Mouse (Mus musculus) spleen, adult 2 months (tissue): ENCODE measurements around the gene Ptprf. TPM values are rescaled to one million over a fixed set of nuclear protein-coding genes. Genes with fewer than 3 reads are reported as not detected.

ENCODE experiments used
- DNase-seq, 2 experiments: peaks; one replicate each; pipeline versions ENCODE4 v3.0.0 to v3.0.0-alpha.2; 2012 to 2021; ENCODE audit warnings: low spot score in 2 of 2, low read depth in 1 of 2
- H3K27ac ChIP-seq: fragments of 200-500 bp; 2 replicates; pipeline ENCODE4 v1.5.1; 2012; ENCODE audit warnings: low read length, inconsistent platforms; ENCODE audit not compliant: insufficient read depth
- H3K27me3 ChIP-seq: fragments of 200-500 bp; 2 replicates; pipeline ENCODE4 v1.6.1; 2012; ENCODE audit warnings: mild to moderate bottlenecking, moderate library complexity, low read length, inconsistent platforms; ENCODE audit not compliant: control insufficient read depth, insufficient read depth
- H3K36me3 ChIP-seq: fragments of 200-500 bp; 2 replicates; pipeline ENCODE4 v1.6.1; 2012; ENCODE audit warnings: mild to moderate bottlenecking, low read length, inconsistent platforms; ENCODE audit not compliant: control insufficient read depth, insufficient read depth
- H3K4me1 ChIP-seq: fragments of 200-500 bp; 2 replicates; pipeline ENCODE4 v1.6.1; 2011; ENCODE audit warnings: inconsistent platforms; ENCODE audit not compliant: control insufficient read depth, insufficient read depth, insufficient read length
- H3K4me3 ChIP-seq: fragments of 200-500 bp; 2 replicates; pipeline ENCODE4 v1.5.1; 2011; ENCODE audit warnings: mild to moderate bottlenecking, inconsistent platforms; ENCODE audit not compliant: insufficient read depth, insufficient read length; ENCODE audit errors: extremely low read depth
- CTCF ChIP-seq: fragments of 200-500 bp; IDR thresholded peaks from 2 replicates; pipeline ENCODE4 v1.5.1; 2011; ENCODE audit warnings: mild to moderate bottlenecking, inconsistent platforms; ENCODE audit not compliant: insufficient read depth, insufficient read length, insufficient replicate concordance; ENCODE audit errors: extremely low read depth
- POLR2A ChIP-seq: fragments of 200-500 bp; IDR thresholded peaks from 2 replicates; pipeline ENCODE4 v1.6.1; 2011; ENCODE audit warnings: low read depth, low read length, inconsistent platforms
- WGBS: fragments of 180-500 bp; shearing (Covaris S2); methylation state at CpG from one replicate; pipeline ENCODE4 v1.1.7; 2018; 5-methylcytosine and 5-hydroxymethylcytosine counted together
- polyA plus RNA-seq: library from polyadenylated mRNA; depleted of rRNA; stranded (reverse); fragments of >200 nt; gene quantifications from 2 replicates; pipeline ENCODE4 v1.2.3, GENCODE M21; 2012

The Ptprf gene
- polyA plus RNA-seq, 1 experiment = 10.1 TPM

DNA sequence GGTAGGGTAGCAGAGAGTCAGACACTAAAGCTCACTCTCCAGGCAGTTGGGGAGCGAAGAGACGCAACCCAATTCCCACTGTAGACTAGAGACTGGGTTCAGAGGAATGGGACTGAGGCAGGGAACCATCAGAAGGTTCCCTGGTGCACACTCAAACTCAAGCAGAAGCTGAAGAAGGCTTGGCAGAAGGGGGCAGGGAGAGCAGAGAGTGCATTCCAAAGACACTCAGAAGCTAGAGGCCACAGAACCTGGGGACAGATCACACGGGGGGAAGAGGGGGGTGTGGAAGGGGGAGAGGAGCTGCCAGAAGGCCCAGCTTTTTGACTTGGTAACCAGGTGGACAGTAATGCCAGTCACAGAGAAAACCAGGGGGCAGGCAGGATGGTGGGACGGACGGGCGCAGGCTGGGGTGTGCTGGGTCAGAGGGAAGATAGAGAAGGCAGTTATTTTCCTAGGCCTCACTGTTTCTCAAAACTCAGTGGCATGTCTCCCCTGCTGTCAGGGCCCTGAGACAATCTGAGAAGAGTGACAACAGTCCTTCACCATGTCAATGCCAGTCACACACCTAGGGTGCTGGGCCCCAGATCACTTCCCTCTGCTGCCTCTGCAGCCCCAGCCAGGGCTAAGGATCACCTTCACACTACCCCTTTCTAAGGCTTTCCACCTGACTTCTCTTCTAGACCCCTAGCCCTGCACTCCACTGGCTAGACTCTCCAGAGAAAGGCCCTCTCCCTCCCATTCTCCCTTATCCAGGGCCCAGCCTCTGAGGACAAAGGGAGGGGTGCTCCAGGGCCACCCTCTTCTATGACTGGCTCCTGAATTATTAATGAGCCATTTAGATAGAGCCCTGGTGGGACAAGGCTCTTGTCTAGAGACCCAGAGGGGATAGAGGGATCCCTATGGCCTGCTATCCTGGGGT lies 15.3 kb downstream of the Ptprf start:
- Histone ChIP-seq H3K27me3 (no peaks in the 10 kb centered on the region), H3K4me1 (no peaks in the 10 kb centered on the region; the same call in 1 of the 2 replicates), H3K27ac (no peak overlapping the region), H3K4me3 (no peak overlapping the region), H3K36me3 (no peaks in the 10 kb centered on the region)
- TF ChIP-seq CTCF (no peak), POLR2A (no peak)
- DNase-seq = no peak
- WGBS = 82% methylated on average over 6 of the region's 6 CpGs

DNA sequence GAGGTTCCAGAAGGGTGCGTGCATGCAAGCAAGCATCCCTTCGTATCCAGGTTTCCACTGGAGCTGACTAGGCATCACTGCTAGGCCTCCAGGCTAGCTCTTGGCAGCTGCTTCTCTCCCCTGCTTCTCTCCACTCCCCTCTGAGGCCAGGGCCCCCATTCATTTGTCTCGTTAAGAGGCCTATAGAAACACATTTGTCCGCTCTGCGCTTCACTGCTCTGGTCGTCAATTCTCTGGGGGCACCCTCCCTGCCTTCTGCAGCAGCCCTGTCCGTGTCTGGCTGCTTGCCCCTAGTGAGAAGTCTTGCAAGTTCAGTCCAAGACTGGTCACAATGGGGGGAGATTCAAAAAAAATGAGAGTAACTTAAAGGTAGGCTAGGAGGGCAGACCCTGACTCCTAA lies 16.7 kb downstream of the Ptprf start:
- Histone ChIP-seq H3K27me3 (no peaks in the 10 kb centered on the region), H3K4me3 (no peak overlapping the region), H3K27ac (no peak overlapping the region), H3K4me1 (no peaks in the 10 kb centered on the region; the same call in 1 of the 2 replicates), H3K36me3 (no peaks in the 10 kb centered on the region)
- WGBS = 60% methylated on average over 7 of the region's 7 CpGs
- no peak for TF ChIP-seq CTCF
- TF ChIP-seq POLR2A = no peak
- no peak for DNase-seq

DNA sequence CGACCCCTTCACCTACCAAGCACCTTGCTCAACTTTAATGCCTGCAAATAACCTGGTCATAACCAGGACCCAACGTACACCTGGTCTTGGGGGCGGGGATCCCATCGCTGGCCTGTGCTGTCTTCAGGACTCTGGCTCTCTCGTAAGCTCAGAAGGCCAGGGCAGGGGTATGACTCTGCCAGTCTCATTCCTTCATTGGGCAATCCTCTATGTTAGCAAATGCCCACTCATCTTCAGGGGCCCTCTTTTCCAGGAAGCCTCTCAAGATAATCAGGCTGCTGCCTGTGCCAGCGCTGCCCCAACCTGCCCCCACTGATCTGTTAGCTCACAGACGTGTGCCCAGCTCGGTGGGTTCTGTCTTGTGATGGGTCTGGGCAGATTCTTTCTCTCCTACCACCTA lies 17.2 kb downstream of the Ptprf start:
- TF ChIP-seq CTCF (no peak), POLR2A (no peak)
- Histone ChIP-seq H3K4me3 (no peak overlapping the region), H3K27me3 (no peaks in the 10 kb centered on the region), H3K4me1 (no peaks in the 10 kb centered on the region; the same call in 1 of the 2 replicates), H3K27ac (no peak overlapping the region), H3K36me3 (no peaks in the 10 kb centered on the region)
- DNase-seq = no peak
- 78% methylated on average over 8 of the region's 8 CpGs for WGBS

- no peak for DNase-seq
- no peak for TF ChIP-seq POLR2A
- TF ChIP-seq CTCF = no peak
- no peak overlapping the region for H3K4me3 ChIP-seq
- WGBS = 64% methylated on average over 5 of the region's 5 CpGs
- no peaks in the 10 kb centered on the region for H3K27me3 ChIP-seq
- H3K27ac ChIP-seq = no peak overlapping the region
- H3K4me1 ChIP-seq = no peaks in the 10 kb centered on the region; the same call in 1 of the 2 replicates
- H3K36me3 ChIP-seq = no peaks in the 10 kb centered on the region
These were observed 17.7 kb downstream of the Ptprf start for GRCm38 (mm10) chr4:118273545-118273944.

- H3K27me3 ChIP-seq = no peaks in the 10 kb centered on the region
- 77% methylated on average over 3 of the region's 3 CpGs for WGBS
- no peaks in the 10 kb centered on the region for H3K36me3 ChIP-seq
- no peak for DNase-seq
- no peaks in the 10 kb centered on the region; the same call in 1 of the 2 replicates for H3K4me1 ChIP-seq
- no peak overlapping the region for H3K4me3 ChIP-seq
- no peak overlapping the region for H3K27ac ChIP-seq
- TF ChIP-seq CTCF (no peak), POLR2A (no peak)
These were observed 18.3 kb downstream of the Ptprf start for GRCm38 (mm10) chr4:118272871-118273270.

DNA sequence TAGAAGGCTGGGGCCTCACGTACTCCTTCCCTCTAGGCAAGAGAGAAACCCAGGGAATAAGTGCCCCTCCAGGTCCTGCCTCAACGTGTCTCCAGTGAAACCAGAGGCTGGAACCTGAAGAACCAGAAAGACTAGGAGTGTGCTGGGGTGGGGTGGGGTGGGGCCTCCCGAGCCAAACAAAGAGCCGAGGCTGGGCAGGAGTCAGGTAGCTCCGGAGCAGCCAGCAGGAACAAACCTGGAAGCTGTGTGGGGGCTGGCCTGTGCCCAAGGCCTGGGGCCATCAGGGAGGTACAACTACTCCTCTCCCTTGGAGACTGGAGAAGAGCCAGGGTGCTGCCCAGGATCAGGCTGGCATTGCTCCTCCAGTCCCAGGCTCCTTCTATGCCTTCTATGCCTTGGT lies 18.9 kb downstream of the Ptprf start:
- no peak for TF ChIP-seq POLR2A
- no peak for TF ChIP-seq CTCF
- DNase-seq = no peak
- 87% methylated on average over 5 of the region's 5 CpGs for WGBS
- H3K4me3 ChIP-seq = no peak overlapping the region
- H3K36me3 ChIP-seq = no peaks in the 10 kb centered on the region
- H3K27me3 ChIP-seq = no peaks in the 10 kb centered on the region
- no peaks in the 10 kb centered on the region; the same call in 1 of the 2 replicates for H3K4me1 ChIP-seq
- no peak overlapping the region for H3K27ac ChIP-seq
